Mouse (Mus musculus) MEL (cell line): ENCODE results near the gene Tmem50b. TPM values are rescaled to one million over a fixed set of nuclear protein-coding genes. Genes with fewer than 3 reads are reported as not detected.
A peak's percentile ranks its signal among the peaks of the same experiment; 100 is the strongest.

Source experiments
- DNase-seq: peaks from one replicate; pipeline ENCODE4 v3.0.0; 2011; ENCODE audit warnings: low read depth, low spot score
- H3K27ac ChIP-seq: 2 replicates; pipeline ENCODE4 v1.5.1; 2012; ENCODE audit warnings: low read depth, mild to moderate bottlenecking, control low read depth, low read length, moderate library complexity; ENCODE audit not compliant: control insufficient read depth
- H3K27me3 ChIP-seq, 2 experiments: fragments of 150-350 bp in 1 of 2; sonication (generic) in 1 of 2; 2 replicates each; pipeline ENCODE4 v1.6.1; 2012; ENCODE audit warnings: low read length in 2 of 2, mild to moderate bottlenecking in 2 of 2, improper control_type of control experiment in 1 of 2, moderate library complexity in 1 of 2; ENCODE audit not compliant: insufficient read depth in 2 of 2, control insufficient read depth in 1 of 2
- H3K36me3 ChIP-seq, 2 experiments: 2 replicates each; pipeline ENCODE4 v1.6.1; 2012 to 2014; ENCODE audit warnings: low read length in 2 of 2, improper control_type of control experiment in 1 of 2, inconsistent platforms in 1 of 2, mild to moderate bottlenecking in 1 of 2; ENCODE audit not compliant: insufficient read depth in 2 of 2, control insufficient read depth in 1 of 2
- H3K4me1 ChIP-seq, 2 experiments: fragments of 150-350 bp in 1 of 2; sonication (generic) in 1 of 2; 2 replicates each; pipeline ENCODE4 v1.6.1; 2012; ENCODE audit warnings: low read length in 2 of 2, improper control_type of control experiment in 1 of 2, mild to moderate bottlenecking in 1 of 2; ENCODE audit not compliant: insufficient read depth in 2 of 2, control insufficient read depth in 1 of 2
- H3K4me3 ChIP-seq, 2 experiments: fragments of 150-350 bp in 1 of 2; sonication (generic) in 1 of 2; 2 replicates each; pipeline ENCODE4 v1.5.1; 2012; ENCODE audit warnings: low read depth in 2 of 2, low read length in 2 of 2, mild to moderate bottlenecking in 2 of 2, moderate library complexity in 2 of 2, control low read depth in 1 of 2, improper control_type of control experiment in 1 of 2; ENCODE audit not compliant: control insufficient read depth in 1 of 2, insufficient read depth in 1 of 2
- H3K79me2 ChIP-seq: 2 replicates; pipeline ENCODE4 v1.6.1; 2012; ENCODE audit warnings: mild to moderate bottlenecking, low read length, moderate library complexity; ENCODE audit not compliant: control insufficient read depth, poor library complexity, insufficient read depth
- H3K9ac ChIP-seq: 2 replicates; pipeline ENCODE4 v1.6.1; 2012; ENCODE audit warnings: low read depth, mild to moderate bottlenecking, control low read depth, low read length, moderate library complexity; ENCODE audit not compliant: control insufficient read depth, poor library complexity, severe bottlenecking
- H3K9me3 ChIP-seq: fragments of 150-350 bp; sonication (generic); replicated peaks from 2 replicates; pipeline ENCODE4 v1.6.1; 2012; ENCODE audit warnings: mild to moderate bottlenecking, low read length, improper control_type of control experiment, moderate library complexity; ENCODE audit not compliant: insufficient read depth
- CHD2 ChIP-seq: IDR thresholded peaks from 2 replicates; pipeline ENCODE4 v1.6.1; 2011; ENCODE audit warnings: low read length, improper control_type of control experiment
- E2F4 ChIP-seq: IDR thresholded peaks from 2 replicates; pipeline ENCODE4 v1.6.1; 2011; ENCODE audit warnings: low read depth, low read length, improper control_type of control experiment, borderline replicate concordance
- ELF1 ChIP-seq: IDR thresholded peaks from 2 replicates; pipeline ENCODE4 v1.6.1; 2014; ENCODE audit warnings: low read depth, mild to moderate bottlenecking, inconsistent platforms, low read length, improper control_type of control experiment, moderate library complexity
- EP300 ChIP-seq, 2 experiments: IDR thresholded peaks; 2 replicates each; pipeline ENCODE4 v1.6.1; 2011; ENCODE audit warnings: improper control_type of control experiment in 2 of 2, low read length in 2 of 2, low read depth in 1 of 2, mild to moderate bottlenecking in 1 of 2
- GABPA ChIP-seq: IDR thresholded peaks from 2 replicates; pipeline ENCODE4 v1.6.1; 2012; ENCODE audit warnings: low read depth, mild to moderate bottlenecking, inconsistent platforms, low read length, improper control_type of control experiment, moderate library complexity
- GATA1 ChIP-seq: IDR thresholded peaks from 2 replicates; pipeline ENCODE4 v1.6.1; 2011; ENCODE audit warnings: low read depth, low read length, improper control_type of control experiment
- HCFC1 ChIP-seq: IDR thresholded peaks from 2 replicates; pipeline ENCODE4 v1.6.1; 2012; ENCODE audit warnings: low read depth, mild to moderate bottlenecking, inconsistent platforms, low read length, improper control_type of control experiment, moderate library complexity
- KAT2A ChIP-seq: conservative IDR thresholded peaks from 2 replicates; pipeline ENCODE4 v1.6.1; 2012; ENCODE audit warnings: low read depth, low read length, improper control_type of control experiment, inconsistent platforms
- MAFK ChIP-seq: IDR thresholded peaks from 2 replicates; pipeline ENCODE4 v1.6.1; 2011; ENCODE audit warnings: low read depth, mild to moderate bottlenecking, low read length, improper control_type of control experiment, borderline replicate concordance
- MAX ChIP-seq: IDR thresholded peaks from 2 replicates; pipeline ENCODE4 v1.6.1; 2011; ENCODE audit warnings: low read length, improper control_type of control experiment
- MAZ ChIP-seq: IDR thresholded peaks from 2 replicates; pipeline ENCODE4 v1.6.1; 2012; ENCODE audit warnings: low read depth, mild to moderate bottlenecking, inconsistent platforms, low read length, improper control_type of control experiment
- MEF2A ChIP-seq: IDR thresholded peaks from 2 replicates; pipeline ENCODE4 v1.6.1; 2014; ENCODE audit warnings: low read depth, mild to moderate bottlenecking, inconsistent platforms, low read length, improper control_type of control experiment; ENCODE audit not compliant: poor library complexity, insufficient replicate concordance, severe bottlenecking; ENCODE audit errors: extremely low read depth
- MXI1 ChIP-seq: IDR thresholded peaks from 2 replicates; pipeline ENCODE4 v1.6.1; 2011; ENCODE audit warnings: mild to moderate bottlenecking, low read depth, low read length, improper control_type of control experiment
- MYC ChIP-seq: IDR thresholded peaks from 2 replicates; pipeline ENCODE4 v1.6.1; 2011; ENCODE audit warnings: low read depth, mild to moderate bottlenecking, low read length, improper control_type of control experiment, moderate library complexity
- NELFE ChIP-seq: IDR thresholded peaks from 2 replicates; pipeline ENCODE4 v1.6.1; 2011; ENCODE audit warnings: low read depth, low read length, improper control_type of control experiment
- POLR2A ChIP-seq, 2 experiments: IDR thresholded peaks; 2 replicates each; pipeline ENCODE4 v1.6.1; 2011 to 2012; ENCODE audit warnings: low read length in 2 of 2, mild to moderate bottlenecking in 2 of 2, control low read depth in 1 of 2, improper control_type of control experiment in 1 of 2, low read depth in 1 of 2, moderate library complexity in 1 of 2; ENCODE audit not compliant: control insufficient read depth in 1 of 2, insufficient read depth in 1 of 2, poor library complexity in 1 of 2
- POLR2AphosphoS2 ChIP-seq: IDR thresholded peaks from 2 replicates; pipeline ENCODE4 v1.6.1; 2011; ENCODE audit warnings: low read length, improper control_type of control experiment
- SIN3A ChIP-seq: IDR thresholded peaks from 2 replicates; pipeline ENCODE4 v1.6.1; 2012; ENCODE audit warnings: low read length, improper control_type of control experiment, inconsistent platforms
- SMC3 ChIP-seq: IDR thresholded peaks from 2 replicates; pipeline ENCODE4 v1.6.1; 2011; ENCODE audit warnings: low read depth, low read length, improper control_type of control experiment
- USF1 ChIP-seq: IDR thresholded peaks from 2 replicates; pipeline ENCODE4 v1.6.1; 2014; ENCODE audit warnings: low read depth, mild to moderate bottlenecking, inconsistent platforms, low read length, improper control_type of control experiment, moderate library complexity
- USF2 ChIP-seq, 2 experiments: IDR thresholded peaks; 2 replicates each; pipeline ENCODE4 v1.6.1; 2011 to 2012; ENCODE audit warnings: improper control_type of control experiment in 2 of 2, low read length in 2 of 2, borderline replicate concordance in 1 of 2, inconsistent platforms in 1 of 2, low read depth in 1 of 2, mild to moderate bottlenecking in 1 of 2; ENCODE audit not compliant: insufficient read depth in 1 of 2
- ZC3H11A ChIP-seq: IDR thresholded peaks from 2 replicates; pipeline ENCODE4 v1.6.1; 2012; ENCODE audit warnings: low read depth, mild to moderate bottlenecking, inconsistent platforms, low read length, improper control_type of control experiment
- ZKSCAN1 ChIP-seq: IDR thresholded peaks from 2 replicates; pipeline ENCODE4 v1.6.1; 2012; ENCODE audit warnings: low read depth, mild to moderate bottlenecking, inconsistent platforms, low read length, improper control_type of control experiment, moderate library complexity
- ZMIZ1 ChIP-seq: IDR thresholded peaks from 2 replicates; pipeline ENCODE4 v1.6.1; 2012; ENCODE audit warnings: low read depth, mild to moderate bottlenecking, inconsistent platforms, low read length, improper control_type of control experiment, moderate library complexity
- polyA plus RNA-seq, 2 experiments: library from polyadenylated mRNA; stranded (reverse) in 1 of 2; unstranded in 1 of 2; fragments of >175 nt in 1 of 2; fragments of >200 nt in 1 of 2; gene quantifications; 2 replicates each; pipeline versions ENCODE4 v1.2.1 to v1.2.4; 2012; ENCODE audit warnings: low replicate concordance in 2 of 2, low read depth in 1 of 2; ENCODE audit not compliant: insufficient read length in 2 of 2, insufficient read depth in 1 of 2, missing spikeins in 1 of 2
- total RNA-seq: library from RNA; depleted of rRNA; stranded (reverse); fragments of 300-350 nt; gene quantifications from 2 replicates; pipeline ENCODE4 v1.2.3, GENCODE M21; 2012

Tmem50b gene
- total and polyA plus RNA-seq, 3 experiments: 2.9 to 9.5 TPM; not detected in 1

- Histone ChIP-seq H3K4me1 (peaks cover 0 to 5% of the 10 kb centered on the region in 2 experiments; a peak in 2 of 4 replicates), H3K9me3 (no peaks in the 10 kb centered on the region), H3K9ac (no peak overlapping the region), H3K4me3 (no peak overlapping the region), H3K79me2 (no peaks in the 10 kb centered on the region), H3K27me3 (no peaks in the 10 kb centered on the region), H3K36me3 (peaks cover 0 to 14% of the 10 kb centered on the region in 2 experiments; a peak in 2 of 4 replicates), H3K27ac (no peak overlapping the region)
- TF ChIP-seq GABPA: no peak
- peak; percentile 87 for TF ChIP-seq MAFK
- TF ChIP-seq POLR2AphosphoS2: no peak
- no peak for DNase-seq
Measured at GRCm38 (mm10) chr16:91620185-91620584, 22.6 kb upstream of the Tmem50b start.

DNA sequence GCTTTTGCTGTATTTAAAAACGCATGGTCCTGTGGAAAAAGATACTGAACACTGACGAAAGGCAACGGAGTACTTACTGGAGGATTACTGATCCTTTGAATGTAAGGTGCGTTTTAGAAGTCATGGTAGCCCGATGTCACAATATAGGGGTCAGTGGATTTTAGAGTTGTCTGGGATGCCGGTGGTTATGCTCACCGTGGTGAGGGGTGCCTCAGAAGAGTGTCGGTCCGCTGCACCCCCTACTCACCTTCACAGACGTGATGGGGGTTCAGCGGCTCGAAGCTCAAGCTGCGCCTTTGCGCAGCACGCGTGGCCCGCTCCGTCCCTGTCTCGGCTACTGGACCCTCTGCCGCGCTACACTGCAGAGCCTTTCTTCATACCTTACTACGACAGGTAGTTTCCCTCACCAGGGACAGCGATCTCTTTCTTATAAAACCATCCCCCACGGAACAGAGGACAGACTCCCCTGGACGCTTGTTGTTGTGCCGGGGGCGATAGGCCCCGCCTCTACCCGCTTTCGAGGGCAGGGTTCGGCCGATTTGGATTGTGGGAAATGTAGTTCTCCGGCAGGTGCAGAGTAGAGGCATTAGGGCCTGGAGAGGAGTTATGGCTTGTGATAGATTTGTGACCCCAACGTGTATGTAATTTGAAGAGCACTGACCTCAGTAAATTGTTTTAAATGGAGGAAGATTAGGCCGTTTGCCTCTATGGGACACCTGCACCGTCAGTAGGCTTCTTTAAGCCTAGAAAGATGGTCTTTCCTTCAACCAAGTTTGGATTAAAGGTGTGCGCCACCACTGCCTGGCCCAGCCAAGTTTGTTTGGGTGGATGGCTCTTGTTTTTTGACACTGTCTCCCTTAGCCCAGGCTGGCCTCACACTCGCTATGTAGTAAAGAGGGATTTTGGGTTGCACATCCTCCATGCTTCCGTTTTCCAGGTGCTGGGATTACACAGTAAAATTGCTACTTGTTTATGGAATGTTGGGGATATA is 21.2 kb upstream of the Tmem50b start, which contains the start of gene Dnajc28:
Gene Dnajc28 (minus strand): TSS at position 516 of the 991 bp plus-strand sequence.
- peak within 1 kb of the TSS; percentile 72 for H3K9ac ChIP-seq
- peak; percentile 86 for DNase-seq
- peaks cover 0 to 12% of the 10 kb centered on the region in 2 experiments; a peak in 2 of 4 replicates for H3K36me3 ChIP-seq
- TF ChIP-seq POLR2A (IDR thresholded peaks at IDR 0.05; ENCODE audit: control insufficient read depth in 1 of 2, insufficient read depth in 1 of 2, low read depth in 1 of 2, low read length in 2 of 2, poor library complexity in 1 of 2) (peak; percentile 39 to 64; a peak in 3 of 4 replicates), MXI1 (peak; percentile 83), ZC3H11A (no peak), MAX (peak; percentile 29; the same call in 1 of the 2 replicates), ZKSCAN1 (no peak), E2F4 (no peak), EP300 (IDR thresholded peaks at IDR 0.05; ENCODE audit: low read depth in 1 of 2, low read length in 2 of 2) (no peak), USF1 (no peak), ZMIZ1 (0 out of 2 replicates have a peak, but pooled peaks have one; percentile 13), SMC3 (no peak), USF2 (IDR thresholded peaks at IDR 0.05; ENCODE audit: borderline replicate concordance in 1 of 2, insufficient read depth in 1 of 2, low read depth in 1 of 2, low read length in 2 of 2) (no peak), MYC (0 out of 2 replicates have a peak, but pooled peaks have one; percentile 46), CHD2 (no peak), GATA1 (no peak), KAT2A (peak; percentile 70; the same call in 1 of the 2 replicates), ELF1 (no peak), HCFC1 (peak; percentile 98), SIN3A (peak; percentile 78; the same call in 1 of the 2 replicates), MEF2A (no peak), NELFE (peak; percentile 46; the same call in 1 of the 2 replicates), MAZ (0 out of 2 replicates have a peak, but pooled peaks have one; percentile 23)
- TF ChIP-seq, all 39 proteins: peak for 10
- Histone ChIP-seq H3K4me3 (peak within 1 kb of the TSS; percentile 92 to 97), H3K9me3 (no peaks in the 10 kb centered on the region), H3K4me1 (peaks cover 0 to 5% of the 10 kb centered on the region in 2 experiments; a peak in 2 of 4 replicates), H3K27ac (no peak within 1 kb of the TSS), H3K79me2 (no peaks in the 10 kb centered on the region), H3K27me3 (no peaks in the 10 kb centered on the region)
